Mouse (Mus musculus) retina, postnatal 7 days (tissue): ENCODE measurements around the gene Clcn6.

Source experiments
- DNase-seq: peaks from one replicate; pipeline ENCODE4 v3.0.0-alpha.2; 2012; ENCODE audit warnings: low read depth, low spot score

Clcn6 gene

DNA sequence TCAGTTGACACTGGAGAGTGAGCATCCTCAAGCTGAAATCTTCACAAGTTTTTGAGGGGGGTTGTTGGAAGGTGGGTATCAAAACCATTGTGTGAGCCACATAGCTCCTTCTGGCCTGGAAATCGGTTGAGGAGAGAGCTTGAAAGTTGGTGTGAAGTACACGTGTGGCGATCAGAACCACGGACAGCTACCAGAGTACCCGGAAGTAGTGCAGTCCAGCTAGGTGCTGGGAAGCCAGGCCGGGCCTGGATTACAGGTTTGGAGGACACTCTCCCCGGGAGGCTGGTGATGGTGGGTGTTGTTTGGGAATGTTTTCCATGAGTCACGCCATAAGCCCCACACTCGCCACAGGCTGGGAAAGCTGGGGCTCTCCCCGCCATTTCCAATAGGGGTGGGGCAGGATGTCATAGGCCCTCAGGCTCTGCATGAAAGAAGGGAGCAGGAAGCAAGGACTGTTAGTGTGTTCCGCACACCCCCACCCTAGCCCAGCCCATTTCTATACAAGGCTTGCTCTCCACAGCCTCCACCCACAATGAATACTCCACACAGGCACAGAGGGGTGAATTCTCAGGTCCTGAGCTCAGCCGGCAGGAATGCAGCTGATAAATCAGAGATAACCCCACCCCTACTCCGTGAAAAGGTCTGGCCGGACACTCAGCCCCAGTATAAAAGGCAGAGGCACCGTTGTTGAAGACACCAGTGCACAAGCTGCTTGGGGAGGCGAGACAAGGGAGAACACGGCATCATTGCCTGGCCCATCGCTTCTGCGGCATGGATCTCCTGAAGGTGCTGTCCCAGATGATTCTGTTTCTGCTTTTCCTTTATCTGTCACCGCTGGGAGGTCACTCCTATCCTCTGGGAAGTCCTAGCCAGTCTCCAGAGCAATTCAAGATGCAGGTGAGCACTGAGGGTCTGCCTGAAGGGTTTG lies 53.2 kb downstream of the Clcn6 start, which contains the start of gene Nppb:
Gene Nppb, plus strand, starts transcription at position 584 of the 928 bp plus-strand sequence.
- no peak for DNase-seq

DNA sequence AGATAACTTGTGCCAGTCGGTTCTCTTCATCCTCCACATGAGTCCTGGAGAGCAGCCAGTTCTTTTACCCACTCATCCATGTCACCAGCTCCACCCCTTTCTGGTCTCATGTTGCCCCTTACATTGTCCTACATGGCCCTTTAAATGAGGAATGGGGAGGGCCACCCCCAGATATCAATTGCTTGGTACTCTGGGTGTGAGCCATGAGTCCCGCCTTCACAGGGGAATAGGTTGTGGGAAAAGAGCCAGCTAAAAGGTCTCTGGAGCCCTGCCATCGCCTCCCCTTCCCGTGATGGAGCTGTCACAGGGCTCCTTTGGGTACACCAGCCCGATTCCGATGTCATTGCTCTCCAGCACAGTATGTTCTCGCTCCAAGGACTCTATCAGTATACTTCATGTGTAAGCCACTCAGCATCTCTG lies 59.2 kb downstream of the Clcn6 start:
- DNase-seq = no peak

- DNase-seq = no peak
These were observed 60.2 kb downstream of the Clcn6 start for GRCm38 (mm10) chr4:147978391-147978790.

DNA sequence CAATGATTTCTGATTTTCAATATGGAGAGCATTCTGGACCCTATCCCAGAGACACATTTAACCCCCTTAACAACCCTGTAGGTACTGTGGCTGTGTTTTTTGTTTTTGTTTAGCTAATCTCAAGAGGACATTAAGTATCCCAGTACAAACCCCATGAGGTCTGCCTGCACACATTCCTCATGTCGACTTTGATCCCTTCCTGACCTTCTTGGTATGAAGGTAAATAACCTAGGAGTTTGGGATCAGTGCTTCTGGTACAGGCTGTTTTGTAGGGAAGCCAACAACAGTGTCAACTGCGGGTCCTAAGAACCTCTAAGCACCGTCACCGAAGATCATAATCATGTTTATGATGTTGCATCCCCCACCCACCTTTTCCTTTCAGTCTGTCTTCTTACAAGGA lies 60.9 kb downstream of the Clcn6 start:
- no peak for DNase-seq

DNA sequence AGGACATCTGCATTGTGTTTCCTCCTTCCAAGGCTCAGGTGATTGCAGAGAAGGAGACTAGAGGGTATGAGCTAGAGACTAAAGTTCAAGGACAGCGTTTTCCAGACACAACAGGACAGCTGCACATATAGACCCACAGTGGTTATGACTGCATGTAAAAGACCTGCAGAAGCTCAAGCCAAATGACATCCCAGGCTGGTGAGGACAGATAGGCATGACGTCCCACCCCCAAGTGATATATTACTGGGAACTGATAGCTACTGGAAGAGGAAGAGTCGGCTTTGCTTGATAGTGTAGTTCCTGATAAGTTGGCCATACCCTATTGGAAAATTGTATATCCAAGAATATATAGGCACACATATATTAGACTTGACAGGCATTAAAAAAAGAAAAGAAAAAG lies 62.4 kb downstream of the Clcn6 start:
- DNase-seq = no peak

GRCm38 (mm10) chr4:147969337-147969736 lies 69.3 kb downstream of the Clcn6 start:
- no peak for DNase-seq

GRCm38 (mm10) chr4:147968816-147969215 lies 69.8 kb downstream of the Clcn6 start:
- no peak for DNase-seq

GRCm38 (mm10) chr4:147965712-147966111 lies 72.9 kb downstream of the Clcn6 start:
- DNase-seq = no peak

DNA sequence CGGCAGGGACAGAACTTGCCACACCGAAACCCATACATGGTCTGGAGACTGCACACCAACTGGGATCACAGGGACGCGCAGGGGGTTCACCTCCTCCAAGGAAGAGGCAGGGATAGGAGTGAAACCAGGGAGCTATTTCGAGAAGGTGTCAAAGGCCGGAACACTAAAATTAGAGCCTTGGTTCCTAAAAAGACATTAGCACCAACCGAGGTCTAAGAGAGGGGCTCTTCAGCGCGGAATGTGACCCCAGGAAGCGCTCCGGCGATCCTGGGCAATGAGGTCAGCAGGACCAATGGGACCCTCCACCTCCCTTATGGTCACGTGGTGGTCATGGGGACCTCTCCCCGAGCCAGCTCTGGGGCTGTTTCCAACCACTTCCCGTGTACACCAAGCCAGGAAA lies 75.0 kb downstream of the Clcn6 start:
- no peak for DNase-seq

DNA sequence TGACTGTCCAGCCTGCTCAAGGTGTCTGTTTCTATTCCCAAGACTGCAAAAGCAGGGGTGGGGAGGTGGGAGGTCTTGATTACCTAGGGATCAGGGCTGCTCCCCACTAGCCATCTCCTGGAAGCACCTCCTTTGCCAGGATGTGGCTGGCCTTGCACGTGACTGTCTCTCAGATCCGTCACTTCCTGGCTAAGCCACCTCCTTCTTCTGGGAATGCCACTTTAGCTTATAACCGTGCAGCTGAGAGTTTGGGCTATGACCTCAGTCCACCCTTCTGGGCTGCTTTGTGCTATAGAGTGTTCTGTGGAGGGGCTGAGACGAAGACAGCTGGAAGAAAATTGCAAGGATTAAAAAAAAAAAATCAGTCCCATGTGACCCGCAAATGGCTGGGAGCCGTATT lies 75.8 kb downstream of the Clcn6 start:
- no peak for DNase-seq

GRCm38 (mm10) chr4:147959881-147960831 lies 78.5 kb downstream of the Clcn6 start:
- peak; percentile 86 for DNase-seq

DNA sequence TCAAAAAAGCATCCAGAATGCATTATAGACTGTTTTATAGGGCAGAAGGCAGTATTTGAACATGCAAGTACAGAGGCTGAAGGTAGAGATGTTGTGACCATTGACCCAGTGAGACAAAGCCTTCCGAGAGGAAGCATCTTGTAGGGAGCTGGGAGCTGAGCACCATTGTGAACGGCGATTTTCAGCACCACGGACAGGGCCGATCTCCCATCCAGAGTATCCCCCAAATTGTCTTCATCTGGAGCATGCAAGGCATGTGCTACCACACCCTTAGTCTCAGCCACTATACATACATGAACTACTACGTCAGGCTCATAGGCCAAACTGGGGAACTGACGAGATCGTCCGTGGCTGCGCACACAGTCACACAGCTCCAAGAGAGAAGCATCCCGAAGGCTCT lies 81.5 kb downstream of the Clcn6 start:
- no peak for DNase-seq
